Mouse (Mus musculus) midbrain, embryonic 10.5 days (tissue): Measurements from ENCODE around the gene Dgkg. TPM values are rescaled to one million over a fixed set of nuclear protein-coding genes. Genes with fewer than 3 reads are reported as not detected.

ENCODE experiments used
- DNase-seq: peaks from one replicate; pipeline ENCODE4 v3.0.0-alpha.2; 2017; ENCODE audit warnings: low spot score
- H3K27ac ChIP-seq: fragments of 300-500 bp; sonication (generic); replicated peaks from 2 replicates; pipeline ENCODE4 v1.5.1; 2016; ENCODE audit warnings: mild to moderate bottlenecking
- H3K27me3 ChIP-seq: fragments of 300-500 bp; sonication (generic); 2 replicates; pipeline ENCODE4 v1.6.1; 2016; ENCODE audit warnings: low read depth, mild to moderate bottlenecking; ENCODE audit not compliant: poor library complexity, severe bottlenecking
- H3K36me3 ChIP-seq: fragments of 300-500 bp; sonication (generic); 2 replicates; pipeline ENCODE4 v1.6.1; 2016; ENCODE audit warnings: mild to moderate bottlenecking, moderate library complexity
- H3K4me1 ChIP-seq: fragments of 300-500 bp; sonication (generic); 2 replicates; pipeline ENCODE4 v1.6.1; 2016
- H3K4me3 ChIP-seq: fragments of 300-500 bp; sonication (generic); 2 replicates; pipeline ENCODE4 v1.5.1; 2016; ENCODE audit warnings: mild to moderate bottlenecking, moderate library complexity
- H3K9me3 ChIP-seq: fragments of 300-500 bp; sonication (generic); replicated peaks from 2 replicates; pipeline ENCODE4 v1.6.1; 2016; ENCODE audit warnings: mild to moderate bottlenecking
- WGBS: fragments of 180-500 bp; shearing (Covaris S2); methylation state at CpG from one replicate; pipeline ENCODE4 v1.1.7; 2016; 5-methylcytosine and 5-hydroxymethylcytosine counted together
- polyA plus RNA-seq: library from polyadenylated mRNA; unstranded; fragments of >200 nt; fragmentation: Nextera tagmentation; extraction: Ambion mirVana; gene quantifications from 2 replicates; pipeline ENCODE4 v1.2.1, GENCODE M21; 2016

Gene Dgkg
- polyA plus RNA-seq = 0.07 and 0.10 TPM in 2 replicates

GRCm38 (mm10) chr16:22656533-22657444, at the start of gene Dgkg:
Gene Dgkg, minus strand, starts transcription at chr16:22657221.
- H3K4me1 ChIP-seq = peaks cover 20% of the 10 kb centered on the region
- peak; percentile 48 for DNase-seq
- H3K27ac ChIP-seq = 0 out of 2 replicates have a peak within 1 kb of the TSS, but pooled peaks have one; percentile 50
- 1% methylated on average over 63 of the region's 63 CpGs for WGBS
- peaks cover 53% of the 10 kb centered on the region for H3K27me3 ChIP-seq
- H3K4me3 ChIP-seq = peak within 1 kb of the TSS; percentile 67
- no peaks in the 10 kb centered on the region for H3K36me3 ChIP-seq
- no peaks in the 10 kb centered on the region for H3K9me3 ChIP-seq

GRCm38 (mm10) chr16:22704946-22705345, 47.9 kb upstream of the Dgkg start:
- WGBS = 60% methylated on average over 6 of the region's 6 CpGs
- no peak for DNase-seq
- H3K9me3 ChIP-seq = no peaks in the 10 kb centered on the region
- no peaks in the 10 kb centered on the region for H3K4me1 ChIP-seq
- no peaks in the 10 kb centered on the region for H3K27me3 ChIP-seq
- H3K27ac ChIP-seq = no peak overlapping the region
- no peaks in the 10 kb centered on the region for H3K36me3 ChIP-seq
- H3K4me3 ChIP-seq = no peak overlapping the region

GRCm38 (mm10) chr16:22704136-22704535, 47.1 kb upstream of the Dgkg start:
- 90% methylated on average over 5 of the region's 5 CpGs for WGBS
- DNase-seq = no peak
- Histone ChIP-seq H3K27ac (no peak overlapping the region), H3K27me3 (no peaks in the 10 kb centered on the region), H3K4me1 (no peaks in the 10 kb centered on the region), H3K9me3 (no peaks in the 10 kb centered on the region), H3K36me3 (no peaks in the 10 kb centered on the region), H3K4me3 (no peak overlapping the region)

- no peaks in the 10 kb centered on the region for H3K4me1 ChIP-seq
- no peak for DNase-seq
- H3K27ac ChIP-seq = no peak overlapping the region
- no peaks in the 10 kb centered on the region for H3K27me3 ChIP-seq
- no peak overlapping the region for H3K4me3 ChIP-seq
- H3K36me3 ChIP-seq = no peaks in the 10 kb centered on the region
- no peaks in the 10 kb centered on the region for H3K9me3 ChIP-seq
- 84% methylated on average over 13 of the region's 13 CpGs for WGBS
Measured at GRCm38 (mm10) chr16:22698846-22699760, 42.1 kb upstream of the Dgkg start.

GRCm38 (mm10) chr16:22698101-22698500, 41.1 kb upstream of the Dgkg start:
- WGBS = 89% methylated on average over 8 of the region's 8 CpGs
- Histone ChIP-seq H3K36me3 (no peaks in the 10 kb centered on the region), H3K27me3 (no peaks in the 10 kb centered on the region), H3K4me1 (no peaks in the 10 kb centered on the region), H3K27ac (no peak overlapping the region), H3K9me3 (no peaks in the 10 kb centered on the region), H3K4me3 (no peak overlapping the region)
- DNase-seq = no peak

GRCm38 (mm10) chr16:22689622-22690021, 32.6 kb upstream of the Dgkg start:
- H3K4me1 ChIP-seq = no peaks in the 10 kb centered on the region
- no peaks in the 10 kb centered on the region for H3K27me3 ChIP-seq
- no peaks in the 10 kb centered on the region for H3K9me3 ChIP-seq
- WGBS = 82% methylated on average over 2 of the region's 2 CpGs
- no peak overlapping the region for H3K27ac ChIP-seq
- DNase-seq = no peak
- no peak overlapping the region for H3K4me3 ChIP-seq
- H3K36me3 ChIP-seq = no peaks in the 10 kb centered on the region

- WGBS = 78% methylated on average over 8 of the region's 8 CpGs
- H3K27me3 ChIP-seq = no peaks in the 10 kb centered on the region
- H3K9me3 ChIP-seq = no peaks in the 10 kb centered on the region
- no peak for DNase-seq
- H3K4me3 ChIP-seq = no peak overlapping the region
- H3K27ac ChIP-seq = no peak overlapping the region
- no peaks in the 10 kb centered on the region for H3K36me3 ChIP-seq
- H3K4me1 ChIP-seq = no peaks in the 10 kb centered on the region
Measured at GRCm38 (mm10) chr16:22687711-22688230, 30.8 kb upstream of the Dgkg start.

GRCm38 (mm10) chr16:22683605-22684004, 26.6 kb upstream of the Dgkg start:
- DNase-seq = no peak
- no peaks in the 10 kb centered on the region for H3K4me1 ChIP-seq
- H3K9me3 ChIP-seq = no peaks in the 10 kb centered on the region
- no peaks in the 10 kb centered on the region for H3K27me3 ChIP-seq
- WGBS = 84% methylated on average over 3 of the region's 3 CpGs
- H3K4me3 ChIP-seq = no peak overlapping the region
- no peaks in the 10 kb centered on the region for H3K36me3 ChIP-seq
- H3K27ac ChIP-seq = no peak overlapping the region

- Histone ChIP-seq H3K36me3 (no peaks in the 10 kb centered on the region), H3K9me3 (no peaks in the 10 kb centered on the region), H3K4me3 (no peak overlapping the region), H3K27ac (no peak overlapping the region), H3K4me1 (no peaks in the 10 kb centered on the region), H3K27me3 (no peaks in the 10 kb centered on the region)
- no peak for DNase-seq
Measured at GRCm38 (mm10) chr16:22682727-22683126, 25.7 kb upstream of the Dgkg start.

- DNase-seq = no peak
- H3K27me3 ChIP-seq = no peaks in the 10 kb centered on the region
- H3K4me1 ChIP-seq = no peaks in the 10 kb centered on the region
- no peaks in the 10 kb centered on the region for H3K36me3 ChIP-seq
- no peaks in the 10 kb centered on the region for H3K9me3 ChIP-seq
- H3K4me3 ChIP-seq = no peak overlapping the region
- 84% methylated on average over 3 of the region's 3 CpGs for WGBS
- H3K27ac ChIP-seq = no peak overlapping the region
Measured at GRCm38 (mm10) chr16:22679641-22680040, 22.6 kb upstream of the Dgkg start.

GRCm38 (mm10) chr16:22674636-22675035, 17.6 kb upstream of the Dgkg start:
- no peaks in the 10 kb centered on the region for H3K36me3 ChIP-seq
- WGBS = 95% methylated on average over 10 of the region's 10 CpGs
- no peaks in the 10 kb centered on the region for H3K9me3 ChIP-seq
- DNase-seq = no peak
- H3K27me3 ChIP-seq = no peaks in the 10 kb centered on the region
- no peak overlapping the region for H3K27ac ChIP-seq
- no peaks in the 10 kb centered on the region for H3K4me1 ChIP-seq
- no peak overlapping the region for H3K4me3 ChIP-seq

- no peak for DNase-seq
Measured at GRCm38 (mm10) chr16:22674164-22674563, 17.1 kb upstream of the Dgkg start.

More at GRCm38 (mm10) chr16:22674164-22674563, 17.1 kb upstream of the Dgkg start:
- Histone ChIP-seq H3K4me1 (no peaks in the 10 kb centered on the region), H3K36me3 (no peaks in the 10 kb centered on the region), H3K27ac (no peak overlapping the region), H3K27me3 (no peaks in the 10 kb centered on the region), H3K4me3 (no peak overlapping the region), H3K9me3 (no peaks in the 10 kb centered on the region)
- WGBS = 81% methylated on average over 4 of the region's 4 CpGs
